Mouse (Mus musculus): ENCODE measurements around the gene Tbx1. TPM values are rescaled to one million over a fixed set of nuclear protein-coding genes. Genes with fewer than 3 reads are reported as not detected.

Tbx1 gene
- total RNA-seq, 2 experiments from 2014 or later, result 1.3 to 1.5 TPM

DNA sequence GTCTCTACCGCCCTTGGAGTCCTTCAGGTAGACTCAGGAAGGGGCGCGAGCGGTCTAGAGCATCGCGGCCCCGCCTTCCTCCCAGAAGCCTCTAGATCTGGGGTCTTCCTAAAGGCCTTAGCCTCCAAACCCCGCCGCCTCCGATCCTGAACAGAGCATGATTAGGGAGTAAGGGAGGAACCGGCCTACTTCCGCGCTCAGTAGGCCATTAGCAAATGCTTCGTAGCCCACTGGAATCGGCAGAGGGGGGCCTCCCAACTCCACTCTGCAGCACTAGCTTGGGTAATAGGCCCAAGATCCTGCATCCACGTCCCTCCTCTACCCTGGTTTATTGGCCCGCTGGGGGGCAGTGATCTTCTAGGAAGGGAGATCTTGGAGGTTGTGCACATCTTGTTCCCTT is 31.5 kb upstream of the Tbx1 start, which contains the start of gene Gp1bb:
Gp1bb (minus strand) TSS at position 385 of the 400 bp plus-strand sequence.
- DNase-seq, result no peak

DNA sequence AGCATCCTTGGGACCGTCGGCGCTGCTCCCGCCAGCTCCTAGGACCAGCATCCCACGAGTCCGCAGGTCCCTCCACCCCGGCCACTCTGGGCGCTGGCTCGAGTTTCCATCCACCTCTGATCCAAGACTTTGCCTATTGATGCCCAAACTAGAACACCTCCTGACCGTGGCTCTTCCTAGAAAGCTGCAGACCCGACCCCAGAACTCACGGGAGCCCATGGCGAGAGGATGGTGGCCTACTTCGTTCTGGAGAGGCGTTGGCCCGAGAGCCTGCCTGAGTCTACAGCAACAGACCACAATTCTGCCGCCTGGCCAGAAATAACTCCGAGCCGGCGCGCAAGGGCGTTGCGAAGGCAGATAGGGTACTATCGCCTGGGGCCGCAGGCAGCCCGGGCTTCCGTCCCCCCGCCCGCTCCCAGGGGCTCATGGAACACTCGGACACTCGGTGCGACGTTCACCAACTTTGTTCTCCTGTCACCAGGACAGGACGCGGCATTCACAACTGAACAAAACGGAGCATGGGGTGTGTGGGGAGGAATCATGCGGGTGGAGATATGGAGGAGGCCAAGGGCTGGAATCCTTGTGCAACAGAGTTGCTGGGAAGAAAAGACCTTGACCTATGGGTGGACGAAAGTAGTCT is 31.0 kb upstream of the Tbx1 start:
- peak in 1 of 2 experiments; percentile 43 for DNase-seq

DNA sequence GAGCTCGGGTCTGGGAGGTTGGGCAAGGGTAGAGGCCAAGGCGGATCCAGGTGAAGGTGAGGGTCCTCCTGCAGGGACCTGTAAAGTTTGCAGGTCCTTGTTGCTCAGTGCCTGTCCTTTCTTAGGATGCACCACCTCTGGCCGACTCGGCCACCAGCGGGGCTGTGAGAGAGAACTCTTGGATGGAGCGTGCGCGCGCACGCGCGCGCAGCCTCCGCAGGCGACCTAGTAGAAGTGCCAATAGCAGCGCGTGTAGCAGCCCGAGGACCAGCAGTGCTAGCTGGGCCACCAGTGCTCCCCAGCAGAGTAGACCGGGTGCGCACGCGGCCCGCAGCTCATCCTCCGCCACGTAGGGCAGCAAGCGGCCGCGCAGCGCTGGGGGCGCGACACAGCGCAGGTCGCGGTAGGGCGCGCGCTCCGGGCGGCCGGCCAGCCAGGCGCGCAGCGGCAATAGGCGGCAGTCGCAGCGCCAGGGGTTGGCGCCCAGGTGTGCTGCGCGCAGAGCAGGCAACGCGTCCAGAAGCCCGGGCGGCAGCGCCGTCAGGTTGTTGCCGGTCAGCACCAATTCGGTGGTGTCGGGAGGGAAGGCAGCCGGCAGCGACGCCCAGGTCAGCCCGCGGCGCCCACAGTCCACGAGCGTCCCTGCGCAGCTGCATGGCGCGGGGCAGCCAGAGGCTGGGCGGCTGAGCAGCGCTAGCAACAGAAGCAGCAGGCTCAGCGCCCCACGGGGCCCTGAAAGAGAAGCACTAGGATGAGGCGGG is 30.3 kb upstream of the Tbx1 start:
- peak in 1 of 2 experiments; percentile 58 for DNase-seq

DNA sequence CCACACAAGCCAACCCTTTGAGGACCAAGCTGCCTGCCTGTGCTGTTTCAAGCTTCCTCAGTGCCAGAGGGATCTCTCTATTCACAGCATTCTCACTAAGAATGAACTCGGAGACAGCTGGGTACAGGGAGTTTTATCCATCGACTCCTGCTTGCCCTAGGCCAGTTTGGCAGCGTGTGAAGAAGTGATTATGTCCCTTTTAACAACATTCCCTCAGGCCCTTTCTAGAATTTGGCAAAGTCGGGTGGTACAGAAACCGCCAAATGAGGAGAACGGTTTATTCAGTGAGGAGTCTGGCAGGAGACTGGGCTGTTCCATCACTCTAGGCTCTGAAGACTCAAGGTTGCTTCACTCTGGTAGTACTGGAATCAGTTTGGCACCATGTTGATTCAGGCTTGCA is 29.7 kb upstream of the Tbx1 start:
- DNase-seq, result peak in 1 of 2 experiments; percentile 39

DNA sequence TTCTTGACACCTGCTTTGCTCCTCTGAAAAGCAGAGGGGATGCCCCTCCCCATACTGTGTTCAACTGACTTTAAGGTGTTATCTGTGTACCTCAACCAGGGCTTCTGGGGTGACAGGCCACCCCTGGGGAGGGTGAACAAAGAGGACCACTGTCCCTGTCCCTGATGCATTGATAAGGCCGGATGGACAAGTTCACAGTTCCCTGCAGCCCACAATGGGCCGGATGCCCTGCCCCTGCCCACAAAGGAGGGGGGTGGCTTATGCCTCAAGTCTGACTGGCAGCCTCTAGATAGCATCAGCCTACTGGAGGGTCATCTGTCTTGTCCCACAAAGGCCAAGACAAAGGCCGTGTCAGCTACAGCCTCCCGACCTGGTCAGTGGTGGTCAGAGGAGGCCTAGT is 28.6 kb upstream of the Tbx1 start:
- no peak for DNase-seq

DNA sequence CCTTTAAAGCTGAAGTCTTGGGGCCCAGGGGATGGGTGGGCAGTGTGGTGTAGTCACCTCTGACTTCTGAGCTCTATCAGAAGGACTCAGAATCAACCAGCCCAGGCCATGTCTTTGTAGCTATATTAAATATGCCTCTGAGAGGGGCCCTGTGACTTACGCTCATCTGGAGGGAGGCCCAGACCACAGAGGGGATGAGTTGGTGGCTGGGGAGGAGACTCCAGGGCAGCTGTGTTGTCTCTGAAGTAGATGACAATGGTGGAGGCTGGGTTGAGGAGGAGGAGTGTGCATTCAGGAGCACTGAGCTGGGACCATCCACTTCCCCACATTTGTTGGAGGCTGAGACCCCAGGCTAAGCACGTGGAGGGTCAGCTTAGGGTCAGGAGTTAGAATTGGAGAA is 27.8 kb upstream of the Tbx1 start:
- DNase-seq, result no peak

DNA sequence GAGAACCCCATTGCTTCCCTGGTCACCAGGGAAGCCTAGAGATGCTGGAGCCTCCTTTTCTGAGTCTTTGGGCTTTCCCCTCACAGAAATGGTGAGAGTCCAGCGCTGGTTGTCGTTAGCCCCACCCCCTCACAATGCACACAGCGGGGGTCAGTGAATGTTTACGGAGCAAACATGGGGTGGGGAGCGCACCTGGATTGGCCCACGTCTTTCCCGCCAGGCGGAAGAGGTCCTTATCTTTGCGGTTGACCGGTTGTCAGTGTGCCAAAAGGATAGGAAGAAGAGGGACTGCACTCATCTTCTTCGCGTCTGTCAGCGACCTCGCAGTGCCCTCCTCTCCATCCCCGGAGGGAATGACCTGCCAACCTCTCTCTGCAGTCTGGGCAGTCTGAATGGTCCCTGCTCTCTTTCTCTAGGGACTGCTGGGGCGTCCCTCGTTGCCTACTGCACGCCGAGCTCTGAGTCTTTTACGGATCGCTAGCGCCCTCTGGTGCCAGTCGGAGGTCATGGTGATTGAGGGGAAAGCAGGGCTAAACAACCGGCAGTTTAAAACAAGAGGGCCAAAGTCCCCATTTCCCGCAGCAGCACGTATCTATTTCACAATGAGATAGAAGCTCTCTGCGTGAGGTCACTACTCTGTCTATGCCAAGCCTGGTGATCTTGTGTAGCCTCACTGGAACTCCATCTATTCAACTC is 27.0 kb upstream of the Tbx1 start:
- DNase-seq, result peak; percentile 90 to 93

DNA sequence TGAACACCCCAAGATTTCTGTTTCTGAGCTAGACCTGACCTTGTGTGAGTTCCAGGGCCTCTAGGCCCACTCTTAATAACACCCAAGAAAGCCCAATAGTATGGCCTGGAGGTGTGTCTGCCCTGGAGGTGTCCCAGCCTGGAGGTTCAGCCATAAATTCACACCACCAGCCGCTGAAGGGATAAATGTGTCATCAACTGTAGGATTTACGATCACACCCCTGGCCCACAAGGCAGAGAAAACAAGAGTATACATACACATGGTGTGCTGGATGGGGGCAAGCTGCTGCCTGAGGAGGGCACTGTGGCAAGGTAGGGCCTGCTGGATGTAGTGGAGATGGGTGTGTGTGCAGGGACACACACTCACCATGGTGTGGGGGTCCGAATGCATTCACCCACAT is 22.8 kb upstream of the Tbx1 start:
- no peak for DNase-seq

DNA sequence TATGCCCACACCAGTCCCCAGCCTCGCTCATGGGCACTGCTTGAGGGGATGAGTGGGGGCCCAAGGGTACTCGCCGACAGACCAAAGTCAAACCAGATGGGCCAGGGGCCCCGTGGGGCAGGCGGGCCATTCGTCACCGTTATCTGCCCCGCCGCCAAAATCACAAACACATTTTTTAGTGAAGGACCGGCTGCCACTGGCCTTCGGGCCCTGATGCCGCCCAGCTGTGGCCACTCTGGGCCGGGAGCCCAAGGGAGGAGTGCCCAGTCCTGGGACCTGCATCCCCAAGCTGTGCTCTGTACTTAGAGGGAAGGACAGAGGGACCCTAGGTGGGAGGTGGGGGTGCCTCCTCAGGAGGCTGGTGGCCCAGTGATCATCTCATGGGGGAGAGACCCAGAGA is 21.3 kb upstream of the Tbx1 start:
- no peak for DNase-seq

DNA sequence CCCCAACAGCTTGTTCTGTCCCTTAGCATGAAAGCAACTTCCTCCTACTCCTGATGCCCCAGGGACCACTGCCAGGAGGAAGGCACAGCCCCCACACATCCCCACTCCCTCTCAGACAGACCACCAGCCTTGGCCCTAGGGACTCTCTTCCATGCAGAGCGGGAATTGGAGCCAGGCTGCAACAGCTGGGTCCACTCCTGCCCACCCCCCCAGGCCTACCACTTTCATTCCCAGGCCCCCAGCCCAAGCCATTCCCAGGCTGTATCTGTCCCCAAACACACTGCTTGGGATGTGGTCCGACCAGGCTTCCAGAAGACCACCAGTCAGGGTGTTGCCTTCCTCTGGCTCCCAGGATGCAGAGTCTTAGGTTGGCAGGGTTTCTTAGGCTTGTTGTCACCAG is 18.6 kb upstream of the Tbx1 start:
- DNase-seq, result no peak

DNA sequence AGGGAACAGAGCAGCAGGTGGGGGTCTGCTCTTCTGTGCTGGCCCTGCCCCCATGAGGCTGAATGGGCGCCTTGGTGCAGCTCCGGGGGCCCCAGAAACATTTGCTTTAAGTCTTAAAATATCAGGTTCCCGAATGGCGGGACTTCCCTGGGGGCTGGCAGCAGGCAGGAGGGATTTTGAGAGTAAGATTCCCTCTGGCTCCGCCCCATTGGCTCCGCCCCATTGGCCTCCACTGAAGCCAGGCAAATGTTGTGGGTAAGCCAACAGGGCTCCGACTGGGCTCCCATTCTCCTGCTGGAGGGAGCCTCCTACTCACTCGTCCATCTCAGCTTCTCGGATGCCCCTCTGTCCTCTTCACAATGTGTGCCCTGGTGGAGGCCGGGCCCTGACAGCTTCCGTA is 17.8 kb upstream of the Tbx1 start:
- no peak for DNase-seq

DNA sequence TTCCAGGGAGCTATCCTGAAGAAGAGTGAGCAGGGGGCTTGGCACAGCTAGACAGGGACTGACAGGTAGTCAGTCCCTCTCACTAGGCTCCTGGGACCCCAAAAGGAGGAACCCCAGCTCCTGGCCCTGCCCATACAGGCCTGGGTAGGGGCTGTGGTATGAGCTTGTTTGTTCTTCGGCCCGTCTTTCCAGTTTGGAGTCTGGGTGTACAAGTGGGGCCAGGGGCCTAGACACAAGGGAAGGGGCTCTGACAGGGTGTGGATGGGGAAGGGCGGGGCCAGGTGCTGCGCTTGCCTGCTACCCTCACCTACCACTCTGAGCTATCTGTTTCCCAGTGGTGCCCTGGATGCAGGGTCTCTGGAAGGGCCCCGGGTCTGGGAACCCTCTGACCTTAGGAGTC is 15.2 kb upstream of the Tbx1 start:
- no peak for DNase-seq

DNA sequence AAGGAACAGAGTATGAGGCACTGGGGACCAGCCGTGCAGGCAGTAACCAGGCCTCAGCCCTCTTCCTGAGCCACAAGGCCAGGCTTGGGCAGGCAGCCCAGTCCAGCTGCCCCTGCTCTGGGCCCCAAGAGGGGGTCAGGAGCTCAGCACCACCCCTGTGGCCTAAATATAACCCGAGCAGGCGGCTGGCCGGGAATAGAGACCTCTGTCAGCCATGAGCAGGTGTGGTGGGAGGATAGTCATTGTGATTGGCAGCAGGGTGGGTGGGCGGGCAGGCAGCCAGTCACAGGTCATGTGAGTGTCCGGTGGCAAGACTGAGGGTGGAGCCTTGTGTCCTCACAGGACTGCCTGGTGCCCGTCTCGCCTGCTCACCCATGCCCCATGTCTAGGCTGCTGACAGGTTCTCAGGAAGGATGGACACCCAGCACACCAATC is 13.8 kb upstream of the Tbx1 start:
- DNase-seq, result no peak

DNA sequence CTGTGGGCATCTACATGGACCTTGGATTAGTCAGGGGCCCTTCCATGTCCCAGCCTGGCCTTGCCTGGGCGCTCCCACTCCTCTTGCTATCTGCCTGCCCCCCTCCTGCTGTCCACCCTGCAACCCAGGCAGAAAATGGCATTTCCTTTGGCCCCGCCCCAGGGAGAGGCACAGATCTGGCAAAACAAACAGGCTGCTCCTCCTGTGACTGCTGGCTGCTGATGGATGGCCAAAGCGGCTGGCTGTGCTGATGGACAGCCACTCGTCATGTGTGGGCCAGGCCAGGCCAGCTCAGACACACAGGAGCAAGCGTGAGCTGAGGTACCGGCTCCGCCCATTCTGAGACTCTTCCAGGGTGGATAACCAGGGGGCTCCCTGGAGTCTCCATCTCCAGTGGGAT is 11.0 kb upstream of the Tbx1 start:
- no peak for DNase-seq

DNA sequence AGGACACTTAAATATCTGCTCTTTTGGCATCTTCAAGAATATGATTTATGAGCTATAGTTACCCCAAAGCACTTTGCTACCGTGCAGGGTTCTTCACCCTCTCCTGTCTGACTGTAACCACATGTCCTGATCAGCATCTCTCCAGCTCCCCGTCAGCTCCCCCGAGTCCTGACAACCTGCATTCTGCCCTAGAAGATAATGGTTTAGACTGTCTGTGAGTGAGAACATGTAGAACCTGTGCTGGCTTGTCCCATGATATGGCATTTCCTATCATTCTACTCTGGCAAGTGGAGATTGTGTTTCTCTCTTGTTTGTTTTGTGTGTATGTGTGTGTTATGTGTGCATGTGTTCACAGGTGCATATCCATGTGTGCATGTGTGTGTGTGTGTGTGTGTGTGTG is 7.5 kb upstream of the Tbx1 start:
- DNase-seq, result no peak

DNA sequence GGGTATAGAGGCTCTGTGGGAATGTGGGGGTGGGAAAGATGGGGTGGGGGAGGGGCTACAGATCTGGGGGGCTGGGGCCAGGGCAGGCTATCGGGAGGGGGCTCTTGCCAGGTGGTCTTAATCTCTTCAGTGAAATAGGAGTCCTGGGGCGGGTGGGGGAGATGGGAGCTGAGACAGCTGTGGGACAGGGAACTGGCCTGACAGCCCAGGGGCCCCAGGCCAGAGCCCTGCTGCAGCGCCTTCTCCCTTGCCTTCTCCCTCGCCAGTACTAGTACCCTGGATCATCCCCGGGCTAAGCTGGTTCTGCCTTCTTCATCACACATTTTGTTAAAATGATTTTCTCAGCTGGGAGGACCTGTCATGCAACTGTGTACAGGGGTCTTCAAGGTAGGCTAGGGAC is 5.8 kb upstream of the Tbx1 start:
- no peak for DNase-seq

DNA sequence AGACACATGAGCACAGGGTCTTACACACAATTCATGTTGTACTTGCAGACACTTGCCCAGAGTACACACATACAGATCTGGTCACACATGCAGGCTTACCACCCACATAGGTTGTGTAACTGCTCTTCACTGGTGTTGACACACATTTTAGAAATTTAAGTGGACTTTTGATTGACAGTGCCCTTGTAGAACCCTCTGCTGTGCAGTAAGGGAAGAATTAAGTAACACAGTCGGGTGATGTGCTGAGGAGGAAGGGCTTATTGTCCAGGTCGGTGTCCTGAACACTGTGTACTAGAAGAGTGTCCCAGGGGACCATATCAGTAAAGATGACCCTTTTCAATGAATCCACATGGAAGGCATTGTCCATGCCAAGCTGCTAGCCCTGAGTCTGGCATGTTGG is 3.5 kb upstream of the Tbx1 start:
- DNase-seq, result no peak

DNA sequence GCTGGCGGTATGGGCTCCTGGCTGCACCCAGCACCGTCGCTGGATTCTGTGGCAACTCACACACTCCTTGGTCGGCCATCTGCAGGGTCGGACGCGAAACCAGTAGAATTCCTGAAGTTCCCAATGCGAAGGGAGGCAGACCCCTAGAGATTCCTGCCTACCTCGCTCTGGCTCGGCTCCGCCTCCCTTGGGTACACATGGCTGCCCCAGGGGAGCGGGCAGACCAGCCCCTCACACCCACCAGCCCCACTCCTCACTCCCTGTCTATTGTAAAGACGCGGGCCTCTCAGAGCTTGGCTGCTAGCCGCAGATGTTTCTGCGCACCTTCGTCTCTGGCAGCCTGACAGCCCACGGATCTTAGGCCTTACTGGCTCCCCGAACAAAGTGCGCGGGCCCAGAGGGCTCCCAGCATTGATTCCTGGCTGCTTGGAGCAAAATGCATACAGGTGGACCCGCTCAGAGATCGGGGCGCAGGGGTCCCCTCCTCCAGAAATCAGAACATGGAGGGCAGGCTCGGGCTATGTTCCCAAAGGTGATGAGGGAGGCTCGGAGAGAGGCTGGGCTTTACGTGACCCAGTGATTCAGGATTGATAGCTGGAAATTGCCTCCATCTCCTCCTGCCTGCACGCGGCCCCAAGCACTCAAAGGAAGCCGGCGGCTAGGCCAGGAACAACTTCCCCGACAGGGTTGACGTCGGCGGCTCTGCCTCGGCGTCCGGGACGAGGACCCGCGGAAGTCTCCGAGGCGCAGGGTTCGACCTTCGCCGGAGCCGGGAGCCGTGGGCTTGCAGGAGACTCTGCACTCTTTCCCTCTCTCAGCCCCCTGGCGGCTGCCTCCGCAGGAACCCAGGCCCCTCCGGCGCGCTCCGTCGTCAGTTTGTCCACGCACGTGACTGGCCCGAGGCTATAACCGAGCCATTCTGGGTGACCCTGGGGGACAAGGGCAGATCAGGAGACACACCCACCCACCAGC is 862 bp upstream of the Tbx1 start:
- DNase-seq, result no peak

DNA sequence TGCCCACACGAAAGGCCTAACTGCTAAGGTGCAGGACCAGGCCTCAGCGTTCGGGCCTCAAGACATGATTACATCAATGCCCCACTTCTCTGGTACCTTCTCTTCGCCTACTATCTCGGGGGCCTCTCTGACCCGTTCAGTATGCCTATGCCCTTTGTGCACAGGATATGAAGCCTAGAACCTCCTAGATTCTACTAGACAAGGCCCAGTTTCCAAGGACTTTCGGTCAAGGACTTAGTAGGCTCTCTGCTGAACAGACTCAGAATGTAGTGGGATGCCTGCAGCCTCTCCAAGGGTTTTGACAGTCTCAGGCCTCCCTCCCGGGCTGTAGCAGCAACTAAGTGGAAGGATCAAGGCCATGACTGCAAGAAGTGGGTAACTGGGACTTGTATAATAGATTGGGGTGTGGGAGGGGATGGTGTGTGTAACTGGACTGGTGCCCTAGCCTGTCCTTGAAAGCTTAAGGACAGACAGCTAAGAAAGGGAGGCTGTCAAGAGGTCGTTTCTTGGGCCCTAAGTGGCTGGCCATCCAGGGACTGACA is 1.3 kb downstream of the Tbx1 start:
- DNase-seq, result no peak

DNA sequence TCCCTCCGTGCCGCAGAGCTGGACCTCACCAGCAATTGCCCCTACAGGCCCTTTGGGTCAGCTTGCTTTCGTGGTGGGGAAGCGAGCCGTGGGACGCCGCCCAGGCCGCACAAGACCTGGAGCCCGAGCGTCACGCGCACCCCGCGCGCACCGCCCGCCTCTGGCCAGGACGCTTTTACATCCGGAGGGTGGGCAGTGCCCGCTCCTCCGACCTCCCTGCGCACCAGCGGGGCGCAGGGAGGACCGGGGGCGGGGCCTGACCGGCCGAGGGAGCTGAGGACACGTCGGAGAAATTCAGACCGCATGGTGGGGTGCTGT is 1.8 kb downstream of the Tbx1 start:
- no peak for DNase-seq

DNA sequence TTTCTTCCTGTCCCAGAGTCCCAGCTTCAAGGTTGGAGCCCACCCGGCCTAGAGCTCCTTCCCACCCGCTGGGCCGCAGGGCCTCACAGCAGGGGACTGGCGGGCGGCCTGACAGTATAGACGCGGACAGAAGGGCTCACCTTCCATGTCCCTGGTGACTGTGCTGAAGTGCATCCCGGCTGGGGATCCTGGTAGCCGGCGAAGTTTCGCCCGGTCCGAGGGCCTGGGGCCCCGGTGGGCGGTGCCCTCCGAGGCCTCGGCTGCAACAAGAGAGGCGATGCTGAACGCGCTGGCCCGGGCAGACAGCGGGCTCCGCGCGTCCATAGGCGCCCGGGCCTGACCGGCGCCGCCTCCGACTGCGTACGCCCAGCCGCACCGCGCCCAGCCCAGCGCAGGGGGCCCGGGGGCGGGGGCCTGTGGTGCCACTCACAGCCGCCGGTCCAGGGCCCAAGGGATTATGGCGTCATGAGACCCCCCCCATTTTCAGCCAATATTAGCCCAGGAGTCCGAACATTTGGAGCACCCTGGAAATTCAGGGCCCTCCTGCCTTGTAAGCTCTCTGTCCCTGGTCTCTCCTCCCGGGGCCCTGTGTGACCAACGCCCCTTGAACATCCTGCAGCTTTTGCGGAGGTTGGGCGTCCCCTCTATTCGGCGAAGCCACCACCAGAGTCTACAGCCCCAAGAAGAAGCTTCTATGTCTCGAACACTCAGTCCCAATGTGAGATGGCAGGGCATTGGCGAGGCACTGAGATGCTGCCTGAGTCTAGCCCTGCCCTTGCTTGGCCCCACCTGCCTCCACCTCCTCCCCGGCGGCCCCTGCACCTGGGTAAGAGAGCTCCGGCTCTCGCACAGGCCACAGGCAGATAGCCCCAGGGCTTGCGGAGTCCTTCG is 2.4 kb downstream of the Tbx1 start:
- DNase-seq, result no peak

All from layer of hippocampus, postnatal 36 days (tissue).